Mouse (Mus musculus) thymus, adult 2 months (tissue): ENCODE measurements at regions not wholly inside any gene's neighbourhood (a gene's known extent, or its start where the extent isn't known, plus 50 kb on each side); places are given as distances from the start of the nearest gene placed in this dataset.

Experiments used
- DNase-seq: peaks from one replicate; pipeline ENCODE4 v3.0.0; 2021
- H3K27ac ChIP-seq: fragments of 200-500 bp; 2 replicates; pipeline ENCODE4 v1.5.1; 2012; ENCODE audit warnings: low read length, control low read depth; ENCODE audit not compliant: control insufficient read depth, insufficient read depth
- H3K27me3 ChIP-seq: fragments of 200-500 bp; 2 replicates; pipeline ENCODE4 v1.6.1; 2012; ENCODE audit warnings: mild to moderate bottlenecking, low read length, moderate library complexity, mixed read lengths; ENCODE audit not compliant: control insufficient read depth, insufficient read depth
- H3K36me3 ChIP-seq: fragments of 200-500 bp; 2 replicates; pipeline ENCODE4 v1.6.1; 2012; ENCODE audit warnings: mild to moderate bottlenecking, low read length, moderate library complexity; ENCODE audit not compliant: control insufficient read depth, insufficient read depth
- H3K4me1 ChIP-seq: fragments of 200-500 bp; replicated peaks from 2 replicates; pipeline ENCODE4 v1.6.1; 2012; ENCODE audit warnings: low read length; ENCODE audit not compliant: control insufficient read depth, insufficient read depth
- H3K4me3 ChIP-seq: fragments of 200-500 bp; 2 replicates; pipeline ENCODE4 v1.5.1; 2012; ENCODE audit warnings: mild to moderate bottlenecking, low read length, control low read depth, moderate library complexity; ENCODE audit not compliant: control insufficient read depth, insufficient read depth
- CTCF ChIP-seq: fragments of 200-500 bp; IDR thresholded peaks from 2 replicates; pipeline ENCODE4 v1.5.1; 2012; ENCODE audit warnings: mild to moderate bottlenecking, control low read depth, low read length, moderate library complexity, borderline replicate concordance; ENCODE audit not compliant: control insufficient read depth, poor library complexity, insufficient read depth; ENCODE audit errors: extremely low read depth
- POLR2A ChIP-seq: fragments of 200-500 bp; IDR thresholded peaks from 2 replicates; pipeline ENCODE4 v1.6.1; 2012; ENCODE audit warnings: mild to moderate bottlenecking, low read length, control low read depth, moderate library complexity; ENCODE audit not compliant: control insufficient read depth, poor library complexity, insufficient read depth; ENCODE audit errors: extremely low read depth
- whole genome bisulfite sequencing: fragments of 180-500 bp; shearing (Covaris S2); methylation state at CpG from one replicate; pipeline ENCODE4 v1.1.7; 2018; 5-methylcytosine and 5-hydroxymethylcytosine counted together

DNA sequence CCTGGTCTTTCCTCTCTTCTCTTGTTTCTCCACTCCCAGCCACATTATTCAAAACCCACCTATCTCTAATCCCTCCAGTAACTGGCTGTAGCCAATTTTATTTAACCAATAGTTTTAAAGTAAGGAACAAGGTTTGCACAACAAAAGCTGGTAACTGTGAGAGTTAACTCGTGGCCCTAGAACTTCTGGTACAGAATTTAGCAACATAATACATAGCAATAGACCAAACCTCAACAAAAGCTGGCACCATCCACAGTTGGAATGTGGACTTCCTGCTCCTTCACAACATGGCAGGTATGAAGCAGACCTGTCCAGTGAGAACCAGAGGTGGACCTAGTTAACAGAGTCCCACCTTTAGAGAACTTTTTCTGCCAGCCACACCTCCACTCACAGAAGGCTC, 695.7 kb upstream of the Car8 start:
- Histone ChIP-seq H3K27ac (no peak overlapping the region), H3K4me3 (no peak overlapping the region), H3K27me3 (no peaks in the 10 kb centered on the region), H3K4me1 (peaks cover 2% of the 10 kb centered on the region; the same call in 1 of the 2 replicates), H3K36me3 (no peaks in the 10 kb centered on the region)
- TF ChIP-seq CTCF, result no peak
- no peak for TF ChIP-seq POLR2A
- 82% methylated on average over 1 of the region's 1 CpGs for WGBS
- DNase-seq, result no peak

DNA sequence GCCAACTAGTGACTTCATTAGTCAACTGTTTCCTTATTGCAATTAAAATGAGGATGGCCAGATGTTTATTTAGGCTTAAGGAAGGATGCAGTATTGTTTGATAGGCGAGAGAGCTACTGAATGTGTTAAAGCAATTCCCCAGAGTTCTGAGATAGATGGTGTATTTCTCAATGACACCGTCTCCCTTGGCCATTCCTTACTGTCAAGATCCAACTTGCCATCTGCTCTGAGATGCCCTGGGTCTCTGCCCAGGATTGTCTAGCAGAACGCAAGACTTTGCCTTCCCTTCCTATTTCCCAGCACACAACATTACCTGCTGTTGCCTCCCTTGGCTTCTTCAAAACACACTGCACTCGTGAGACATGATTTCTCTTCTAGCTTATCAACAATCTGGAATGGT, 690.5 kb upstream of the Car8 start:
- no peak for TF ChIP-seq POLR2A
- TF ChIP-seq CTCF, result no peak
- Histone ChIP-seq H3K4me3 (no peak overlapping the region), H3K27ac (no peak overlapping the region), H3K36me3 (no peaks in the 10 kb centered on the region), H3K4me1 (peaks cover 22% of the 10 kb centered on the region), H3K27me3 (no peaks in the 10 kb centered on the region)
- DNase-seq, result no peak
- WGBS, result 89% methylated on average over 4 of the region's 4 CpGs

DNA sequence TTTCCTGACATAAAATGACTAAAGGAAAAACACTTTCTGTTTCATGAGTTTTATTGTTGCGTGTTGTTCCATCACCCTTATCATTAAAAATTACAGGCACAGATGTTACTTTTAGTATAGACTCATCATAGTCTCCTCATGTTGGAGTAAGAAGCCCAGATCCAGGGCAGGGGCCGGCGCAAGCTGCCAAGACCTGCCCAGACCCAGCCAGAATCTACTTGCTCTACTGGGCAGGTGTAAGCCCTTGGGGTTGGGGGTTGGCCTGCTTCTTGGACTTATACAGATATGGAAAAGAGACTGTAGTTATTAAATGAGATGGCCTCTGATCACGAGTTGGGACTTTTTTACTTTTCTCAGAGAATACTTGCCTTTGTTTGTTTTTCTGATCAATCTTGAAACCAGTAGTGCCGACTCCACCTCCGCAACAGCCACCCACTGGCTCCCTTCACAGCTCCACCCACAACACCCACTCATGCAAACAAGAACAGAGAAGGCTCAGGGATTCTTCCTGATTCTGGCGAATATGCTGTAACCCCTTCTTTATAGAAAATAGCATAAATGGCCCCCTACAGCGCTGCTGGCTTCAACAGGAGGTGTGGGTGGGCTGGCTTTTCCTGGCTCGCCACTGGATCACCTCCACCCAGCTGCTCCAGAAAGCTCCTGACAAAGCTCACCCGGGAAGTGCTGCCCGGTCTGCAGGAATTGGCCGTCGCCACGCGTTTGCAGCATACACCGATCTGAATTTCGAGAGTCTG, 689.9 kb upstream of the Car8 start:
- H3K27me3 ChIP-seq, result no peaks in the 10 kb centered on the region
- no peak for DNase-seq
- WGBS, result 94% methylated on average over 17 of the region's 17 CpGs
- no peak overlapping the region for H3K27ac ChIP-seq
- H3K36me3 ChIP-seq, result no peaks in the 10 kb centered on the region
- H3K4me1 ChIP-seq, result peaks cover 22% of the 10 kb centered on the region
- TF ChIP-seq POLR2A (no peak), CTCF (no peak)
- H3K4me3 ChIP-seq, result no peak overlapping the region

- WGBS, result 6% methylated on average over 8 of the region's 8 CpGs
- H3K27me3 ChIP-seq, result no peaks in the 10 kb centered on the region
- peaks cover 22% of the 10 kb centered on the region for H3K4me1 ChIP-seq
- H3K27ac ChIP-seq, result peak overlapping the region; percentile 2; the same call in 1 of the 2 replicates
- H3K36me3 ChIP-seq, result no peaks in the 10 kb centered on the region
- no peak overlapping the region for H3K4me3 ChIP-seq
- peak; percentile 22 for DNase-seq
- no peak for TF ChIP-seq POLR2A
- no peak for TF ChIP-seq CTCF
Observed at GRCm38 (mm10) chr4:8927276-8927906, 688.5 kb upstream of the Car8 start.

DNA sequence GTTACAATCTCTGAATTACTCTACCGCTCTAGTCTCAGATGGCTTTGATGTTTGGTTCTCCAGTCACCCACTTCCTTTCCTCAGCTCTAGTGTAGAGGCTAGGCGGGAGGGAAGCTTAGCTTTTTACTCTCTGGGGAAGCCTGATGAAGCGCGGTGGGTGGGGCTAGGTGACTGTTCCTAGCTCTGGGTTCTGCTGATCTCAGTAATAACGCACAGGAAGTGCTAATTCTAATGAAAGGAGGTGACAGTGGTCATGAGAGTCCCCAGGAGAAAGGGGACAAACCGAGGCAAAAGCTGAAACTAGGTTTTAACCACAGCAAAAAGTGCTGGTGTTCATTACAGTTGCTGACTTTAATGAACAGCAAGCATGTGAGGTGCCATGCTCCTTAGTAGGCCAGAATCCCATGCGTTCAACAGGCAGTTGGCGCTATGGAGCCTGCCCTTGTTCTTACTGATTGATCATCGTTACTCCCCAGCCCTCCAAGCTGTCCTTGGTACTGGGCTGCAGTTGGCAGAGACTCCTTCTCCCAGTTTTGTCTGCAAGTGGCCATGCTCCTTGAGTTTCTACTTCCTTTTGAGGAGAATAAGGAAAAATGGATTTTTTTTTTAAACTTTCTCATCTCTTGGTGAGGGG, 687.9 kb upstream of the Car8 start:
- Histone ChIP-seq H3K27me3 (no peaks in the 10 kb centered on the region), H3K4me3 (no peak overlapping the region), H3K36me3 (no peaks in the 10 kb centered on the region), H3K4me1 (peaks cover 26% of the 10 kb centered on the region), H3K27ac (no peak overlapping the region)
- WGBS, result 12% methylated on average over 9 of the region's 9 CpGs
- TF ChIP-seq POLR2A (no peak), CTCF (no peak)
- DNase-seq, result peak; percentile 64

GRCm38 (mm10) chr4:8922695-8923363, 684.0 kb upstream of the Car8 start:
- no peak for DNase-seq
- Histone ChIP-seq H3K4me3 (no peak overlapping the region), H3K4me1 (peaks cover 21% of the 10 kb centered on the region), H3K36me3 (no peaks in the 10 kb centered on the region), H3K27me3 (no peaks in the 10 kb centered on the region), H3K27ac (no peak overlapping the region)
- WGBS, result 93% methylated on average over 8 of the region's 8 CpGs
- no peak for TF ChIP-seq POLR2A
- TF ChIP-seq CTCF, result no peak
